Mouse (Mus musculus) myocyte (in vitro differentiated cells): ENCODE measurements at regions not wholly inside any gene's neighbourhood (a gene's known extent, or its start where the extent isn't known, plus 50 kb on each side); places are given as distances from the start of the nearest gene placed in this dataset.

Source experiments
- H3K27me3 ChIP-seq: one replicate; pipeline ENCODE4 v1.6.1; 2011; ENCODE audit not compliant: control insufficient read depth, insufficient read depth, insufficient read length
- H3K36me3 ChIP-seq: one replicate; pipeline ENCODE4 v1.6.1; 2011; ENCODE audit not compliant: control insufficient read depth, insufficient read depth
- H3K4me2 ChIP-seq: one replicate; pipeline ENCODE4 v1.6.1; 2011; ENCODE audit warnings: low read depth, control low read depth
- H3K4me3 ChIP-seq: one replicate; pipeline ENCODE4 v1.5.1; 2011; ENCODE audit warnings: mild to moderate bottlenecking, control low read depth, moderate library complexity
- H3K79me2 ChIP-seq: one replicate; pipeline ENCODE4 v1.6.1; 2011; ENCODE audit not compliant: control insufficient read depth, insufficient read depth
- H3ac ChIP-seq: one replicate; pipeline ENCODE4 v1.6.1; 2011; ENCODE audit not compliant: control insufficient read depth, insufficient read length
- CEBPB ChIP-seq: IDR thresholded peaks from 2 replicates; pipeline ENCODE4 v1.6.1; 2011; ENCODE audit warnings: mild to moderate bottlenecking, moderate library complexity; ENCODE audit not compliant: poor library complexity, insufficient read depth, severe bottlenecking
- E2F4 ChIP-seq: IDR thresholded peaks from one replicate; pipeline ENCODE4 v1.6.1; 2011; ENCODE audit warnings: mild to moderate bottlenecking, control low read depth, moderate library complexity; ENCODE audit not compliant: insufficient read depth
- MAX ChIP-seq: IDR thresholded peaks from one replicate; pipeline ENCODE4 v1.6.1; 2011; ENCODE audit warnings: low read depth, mild to moderate bottlenecking, control low read depth
- MYOD1 ChIP-seq, 3 experiments: IDR thresholded peaks; one replicate each; pipeline ENCODE4 v1.6.1; 2011; ENCODE audit warnings: control low read depth in 2 of 3, low read depth in 2 of 3, mild to moderate bottlenecking in 2 of 3, moderate library complexity in 1 of 3; ENCODE audit not compliant: insufficient read length in 2 of 3, control insufficient read depth in 1 of 3
- MYOG ChIP-seq, 3 experiments: IDR thresholded peaks; one replicate each; pipeline ENCODE4 v1.6.1; 2011; ENCODE audit warnings: control low read depth in 2 of 3, low read depth in 2 of 3, mild to moderate bottlenecking in 2 of 3; ENCODE audit not compliant: insufficient read length in 2 of 3, control insufficient read depth in 1 of 3, insufficient read depth in 1 of 3
- POLR2A ChIP-seq: IDR thresholded peaks from one replicate; pipeline ENCODE4 v1.6.1; 2011; ENCODE audit warnings: low read depth, mild to moderate bottlenecking, control low read depth, moderate library complexity; ENCODE audit not compliant: insufficient read length
- POLR2AphosphoS2 ChIP-seq: IDR thresholded peaks from one replicate; pipeline ENCODE4 v1.6.1; 2011; ENCODE audit warnings: low read depth, control low read depth; ENCODE audit not compliant: insufficient read length
- REST ChIP-seq: IDR thresholded peaks from one replicate; pipeline ENCODE4 v1.6.1; 2011; ENCODE audit warnings: mild to moderate bottlenecking, control low read depth, moderate library complexity; ENCODE audit not compliant: insufficient read depth, insufficient read length
- SRF ChIP-seq: IDR thresholded peaks from one replicate; pipeline ENCODE4 v1.6.1; 2011; ENCODE audit warnings: low read depth; ENCODE audit not compliant: control insufficient read depth, insufficient read length
- TCF12 ChIP-seq: IDR thresholded peaks from one replicate; pipeline ENCODE4 v1.6.1; 2011; ENCODE audit warnings: mild to moderate bottlenecking, control low read depth; ENCODE audit not compliant: poor library complexity, insufficient read depth, severe bottlenecking
- TCF3 ChIP-seq: IDR thresholded peaks from one replicate; pipeline ENCODE4 v1.6.1; 2011; ENCODE audit warnings: low read depth, control low read depth; ENCODE audit not compliant: insufficient read length
- USF1 ChIP-seq: IDR thresholded peaks from one replicate; pipeline ENCODE4 v1.6.1; 2011; ENCODE audit warnings: low read depth, mild to moderate bottlenecking, control low read depth, moderate library complexity

DNA sequence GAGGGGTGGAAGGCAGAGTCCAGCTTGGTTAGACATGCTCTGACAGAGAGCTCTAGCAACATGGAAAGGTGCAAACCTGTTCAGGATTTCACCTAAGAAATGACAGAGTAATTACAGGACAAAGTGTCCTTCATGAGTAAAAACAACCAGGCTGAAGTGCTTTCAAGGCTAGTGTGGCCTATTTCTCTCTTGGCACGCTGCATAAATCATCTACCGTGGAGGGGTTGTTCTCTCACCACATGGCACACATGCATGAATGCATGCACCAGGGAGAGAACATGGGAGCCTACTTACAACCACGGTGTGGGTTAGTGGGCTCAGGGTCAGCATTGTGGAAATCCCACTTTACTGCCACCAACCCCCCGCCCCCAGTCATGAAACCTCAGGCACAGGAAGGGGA, 454.9 kb downstream of the Lmo4 start:
- Histone ChIP-seq H3K36me3 (no peaks in the 10 kb centered on the region), H3K27me3 (no peaks in the 10 kb centered on the region), H3K4me3 (no peak overlapping the region), H3ac (no peak overlapping the region), H3K79me2 (no peaks in the 10 kb centered on the region), H3K4me2 (no peak overlapping the region)
- no peak for TF ChIP-seq POLR2AphosphoS2
- TF ChIP-seq SRF = no peak
- TF ChIP-seq USF1 = no peak
- TF ChIP-seq POLR2A = no peak
- no peak for TF ChIP-seq REST
- TF ChIP-seq TCF3 = no peak
- no peak for TF ChIP-seq MAX
- TF ChIP-seq TCF12 = no peak

DNA sequence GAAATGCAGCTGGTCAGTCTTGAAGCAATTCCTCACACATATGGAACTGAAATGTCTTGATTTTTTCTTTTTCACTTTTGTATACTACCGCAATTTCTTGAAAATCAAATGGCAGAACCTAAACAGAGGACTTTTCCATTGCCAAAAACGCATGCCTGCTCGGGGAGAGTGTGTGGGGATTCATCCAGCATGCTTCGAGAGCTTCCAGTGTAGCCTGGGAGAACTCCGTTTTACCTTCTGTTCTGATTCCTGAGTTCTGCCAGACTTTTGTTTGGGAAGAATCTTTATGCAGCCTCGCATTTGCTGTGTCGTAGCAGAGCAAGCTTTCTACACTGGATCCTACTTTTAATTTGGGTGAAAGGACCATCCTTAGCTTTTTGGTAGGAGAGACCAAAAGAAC, 461.4 kb downstream of the Lmo4 start:
- H3K27me3 ChIP-seq = no peaks in the 10 kb centered on the region
- H3K36me3 ChIP-seq = no peaks in the 10 kb centered on the region
- TF ChIP-seq MAX (no peak), E2F4 (no peak), POLR2AphosphoS2 (no peak), TCF3 (no peak), MYOD1 (IDR thresholded peaks at IDR 0.05; ENCODE audit: control insufficient read depth in 1 of 3, insufficient read length in 2 of 3, low read depth in 2 of 3) (no peak), SRF (no peak), REST (no peak)
- H3K4me2 ChIP-seq = no peak overlapping the region
- H3ac ChIP-seq = no peak overlapping the region
- no peaks in the 10 kb centered on the region for H3K79me2 ChIP-seq
- H3K4me3 ChIP-seq = no peak overlapping the region

DNA sequence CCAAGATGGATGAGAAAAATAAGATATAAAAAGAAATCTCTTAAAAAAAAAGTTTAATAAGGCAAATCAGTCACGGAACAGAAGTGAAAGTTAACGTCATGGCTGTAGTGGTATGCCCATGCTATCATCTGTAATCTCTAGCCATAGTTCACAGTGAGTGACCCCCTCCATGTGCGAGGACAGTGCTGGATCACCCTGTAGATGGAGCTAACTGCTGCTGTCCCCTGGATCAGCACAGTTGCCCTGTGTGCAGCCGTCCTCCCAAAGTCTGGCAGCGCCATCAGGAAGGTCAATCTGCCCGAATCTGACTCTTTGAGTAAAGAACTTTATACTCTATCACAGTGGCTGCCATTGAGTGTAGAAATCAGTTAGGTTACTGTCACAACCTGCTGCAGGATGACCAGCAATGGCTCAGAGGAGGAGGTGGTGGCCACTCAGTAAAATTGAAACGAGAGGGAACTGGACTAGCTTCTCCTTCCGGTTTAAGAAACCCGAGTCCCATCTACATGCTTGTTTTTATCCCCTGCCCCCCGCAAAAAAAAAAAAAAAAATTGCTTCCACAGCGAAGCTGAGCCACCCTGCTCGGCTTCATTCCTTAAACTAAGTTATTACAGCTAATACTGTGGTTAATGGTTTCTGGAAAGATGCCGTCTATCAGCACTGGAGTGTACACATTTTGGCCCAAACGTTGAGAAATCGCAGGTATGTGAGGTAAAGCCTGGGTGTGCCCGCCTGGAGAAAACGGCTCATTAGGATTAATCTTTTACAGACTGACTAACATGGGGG, 462.0 kb downstream of the Lmo4 start:
- Histone ChIP-seq H3K79me2 (no peaks in the 10 kb centered on the region), H3K4me2 (no peak overlapping the region), H3K27me3 (no peaks in the 10 kb centered on the region), H3K4me3 (no peak overlapping the region), H3K36me3 (no peaks in the 10 kb centered on the region), H3ac (no peak overlapping the region)
- TF ChIP-seq TCF12 (no peak), MYOD1 (IDR thresholded peaks at IDR 0.05; ENCODE audit: control insufficient read depth in 1 of 3, insufficient read length in 2 of 3, low read depth in 2 of 3) (no peak), MAX (no peak), REST (no peak), TCF3 (no peak), USF1 (no peak), POLR2AphosphoS2 (no peak), POLR2A (no peak), SRF (no peak), MYOG (IDR thresholded peaks at IDR 0.05; ENCODE audit: control insufficient read depth in 1 of 3, insufficient read depth in 1 of 3, insufficient read length in 2 of 3, low read depth in 2 of 3) (no peak), CEBPB (no peak), E2F4 (no peak)

DNA sequence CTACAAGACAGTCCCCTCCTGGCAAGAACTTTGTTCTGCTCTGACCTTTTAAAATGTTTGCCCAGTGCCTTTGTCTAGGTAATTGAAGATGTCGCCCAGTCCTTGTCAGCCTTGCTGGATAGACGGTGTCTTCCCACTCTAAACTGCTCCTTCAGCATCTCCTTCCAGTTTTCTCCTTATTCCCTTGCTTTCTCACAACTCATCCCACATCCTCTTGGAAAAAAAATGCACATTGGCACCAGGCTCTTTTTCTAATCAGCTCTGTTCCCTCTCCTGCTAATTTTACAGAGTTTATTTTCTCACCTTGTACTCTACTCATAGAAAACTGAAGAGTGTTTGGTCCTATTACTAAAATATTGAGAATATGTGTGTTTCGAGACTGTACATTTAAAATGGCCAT, 466.3 kb downstream of the Lmo4 start:
- Histone ChIP-seq H3K36me3 (no peaks in the 10 kb centered on the region), H3ac (no peak overlapping the region), H3K79me2 (no peaks in the 10 kb centered on the region)

DNA sequence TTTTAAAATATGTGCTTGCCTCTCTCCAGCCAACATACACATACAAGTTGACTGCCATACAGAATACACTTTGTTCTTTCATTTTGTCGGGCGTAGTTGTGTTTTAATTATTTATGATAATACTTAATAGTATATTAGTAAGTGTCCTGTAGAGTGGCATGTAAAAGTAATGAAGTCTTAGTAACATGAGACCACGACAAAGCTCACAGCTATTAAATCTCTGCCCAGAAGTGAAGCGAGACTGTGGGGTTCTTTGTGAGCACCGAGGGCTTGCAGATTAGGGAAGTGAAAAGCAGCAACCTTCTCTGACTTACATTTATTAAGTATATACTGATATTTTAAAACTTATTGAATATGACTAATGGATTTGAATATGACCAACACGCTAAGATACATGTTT, 467.2 kb downstream of the Lmo4 start:
- H3K79me2 ChIP-seq = no peaks in the 10 kb centered on the region
- TF ChIP-seq MAX (no peak), REST (no peak), USF1 (no peak), MYOG (IDR thresholded peaks at IDR 0.05; ENCODE audit: control insufficient read depth in 1 of 3, insufficient read depth in 1 of 3, insufficient read length in 2 of 3, low read depth in 2 of 3) (no peak), POLR2A (no peak), POLR2AphosphoS2 (no peak)
- H3ac ChIP-seq = no peak overlapping the region
- no peaks in the 10 kb centered on the region for H3K27me3 ChIP-seq
- H3K36me3 ChIP-seq = no peaks in the 10 kb centered on the region
- H3K4me2 ChIP-seq = no peak overlapping the region
- H3K4me3 ChIP-seq = no peak overlapping the region

More for the DNA sequence above, 466.3 kb downstream of the Lmo4 start:
- Histone ChIP-seq H3K27me3 (no peaks in the 10 kb centered on the region), H3K4me3 (no peak overlapping the region), H3K4me2 (no peak overlapping the region)
- no peak for TF ChIP-seq POLR2AphosphoS2
- TF ChIP-seq MYOD1 (IDR thresholded peaks at IDR 0.05; ENCODE audit: control insufficient read depth in 1 of 3, insufficient read length in 2 of 3, low read depth in 2 of 3) = no peak
- TF ChIP-seq MYOG (IDR thresholded peaks at IDR 0.05; ENCODE audit: control insufficient read depth in 1 of 3, insufficient read depth in 1 of 3, insufficient read length in 2 of 3, low read depth in 2 of 3) = no peak
- TF ChIP-seq CEBPB = no peak
- TF ChIP-seq REST = no peak
- no peak for TF ChIP-seq TCF3
- TF ChIP-seq SRF = no peak
- no peak for TF ChIP-seq USF1
- no peak for TF ChIP-seq POLR2A
- TF ChIP-seq MAX = no peak
- no peak for TF ChIP-seq E2F4
- TF ChIP-seq TCF12 = no peak
